Mouse (Mus musculus) CH12.LX (cell line): ENCODE data around the gene Asap3. TPM values are rescaled to one million over a fixed set of nuclear protein-coding genes. Genes with fewer than 3 reads are reported as not detected.

Experiments used
- DNase-seq: peaks from one replicate; pipeline ENCODE4 v3.0.0-alpha.2; 2013; ENCODE audit errors: extremely low read depth
- H3K27ac ChIP-seq: 2 replicates; pipeline ENCODE4 v1.5.1; 2012; ENCODE audit warnings: low read depth, mild to moderate bottlenecking, control low read depth, moderate library complexity; ENCODE audit not compliant: insufficient read depth
- H3K27me3 ChIP-seq: replicated peaks from 2 replicates; pipeline ENCODE3; 2012; ENCODE audit warnings: inconsistent platforms
- H3K36me3 ChIP-seq, 2 experiments: replicated peaks in 1 of 2; 2 replicates each; pipeline versions ENCODE3 to v1.6.1; 2012; ENCODE audit warnings: inconsistent platforms in 1 of 2, low read length in 1 of 2, mild to moderate bottlenecking in 1 of 2, mixed read lengths in 1 of 2, moderate library complexity in 1 of 2; ENCODE audit not compliant: control insufficient read depth in 1 of 2, insufficient read depth in 1 of 2
- H3K4me1 ChIP-seq, 2 experiments: 2 replicates each; pipeline ENCODE4 v1.6.1; 2012; ENCODE audit warnings: inconsistent platforms in 1 of 2, moderate library complexity in 1 of 2; ENCODE audit not compliant: insufficient read depth in 2 of 2, control insufficient read depth in 1 of 2
- H3K4me2 ChIP-seq: 2 replicates; pipeline ENCODE4 v1.6.1; 2012; ENCODE audit warnings: low read depth, mild to moderate bottlenecking, control low read depth; ENCODE audit not compliant: poor library complexity, insufficient read depth, severe bottlenecking
- H3K4me3 ChIP-seq, 3 experiments: fragments of 150-350 bp in 1 of 3; sonication (generic) in 1 of 3; replicated peaks in 1 of 3; 2 replicates each; pipeline versions ENCODE3 to v1.5.1; 2011 to 2012; ENCODE audit warnings: low read depth in 2 of 3, low read length in 2 of 3, mild to moderate bottlenecking in 2 of 3, moderate library complexity in 2 of 3, control low read depth in 1 of 3, improper control_type of control experiment in 1 of 3, inconsistent platforms in 1 of 3, mixed read lengths in 1 of 3; ENCODE audit not compliant: poor library complexity in 1 of 3
- H3K79me2 ChIP-seq: replicated peaks from 2 replicates; pipeline ENCODE4 v1.6.1; 2012; ENCODE audit warnings: mild to moderate bottlenecking, moderate library complexity; ENCODE audit not compliant: control insufficient read depth, poor library complexity, insufficient read depth, severe bottlenecking; ENCODE audit errors: extremely low read depth
- H3K9ac ChIP-seq: 2 replicates; pipeline ENCODE4 v1.6.1; 2012; ENCODE audit warnings: low read depth, mild to moderate bottlenecking, control low read depth, moderate library complexity; ENCODE audit not compliant: insufficient read depth
- H3K9me3 ChIP-seq: replicated peaks from 2 replicates; pipeline ENCODE3; 2012; ENCODE audit warnings: low read length, inconsistent platforms, mixed read lengths
- BHLHE40 ChIP-seq: IDR thresholded peaks from 2 replicates; pipeline ENCODE4 v1.6.1; 2011; ENCODE audit warnings: mild to moderate bottlenecking, low read depth, low read length, improper control_type of control experiment
- CHD1 ChIP-seq: IDR thresholded peaks from 2 replicates; pipeline ENCODE4 v1.6.1; 2012; ENCODE audit warnings: low read depth, low read length, improper control_type of control experiment, inconsistent platforms
- CHD2 ChIP-seq: IDR thresholded peaks from 2 replicates; pipeline ENCODE4 v1.6.1; 2011; ENCODE audit warnings: low read length, improper control_type of control experiment
- CTCF ChIP-seq, 2 experiments: IDR thresholded peaks in 1 of 2; conservative IDR thresholded peaks in 1 of 2; 2 replicates each; pipeline ENCODE4 v1.5.1; 2011 to 2012; ENCODE audit warnings: low read depth in 2 of 2, low read length in 2 of 2, improper control_type of control experiment in 1 of 2, inconsistent platforms in 1 of 2, mild to moderate bottlenecking in 1 of 2, moderate library complexity in 1 of 2
- E2F4 ChIP-seq: IDR thresholded peaks from 2 replicates; pipeline ENCODE4 v1.6.1; 2011; ENCODE audit warnings: low read depth, low read length, improper control_type of control experiment; ENCODE audit not compliant: insufficient replicate concordance
- ELF1 ChIP-seq: IDR thresholded peaks from 2 replicates; pipeline ENCODE4 v1.6.1; 2014; ENCODE audit warnings: low read depth, mild to moderate bottlenecking, inconsistent platforms, low read length, improper control_type of control experiment
- EP300 ChIP-seq: IDR thresholded peaks from 2 replicates; pipeline ENCODE4 v1.6.1; 2011; ENCODE audit warnings: low read length, improper control_type of control experiment
- ETS1 ChIP-seq: conservative IDR thresholded peaks from 2 replicates; pipeline ENCODE4 v1.6.1; 2012; ENCODE audit warnings: low read depth, mild to moderate bottlenecking, inconsistent platforms, low read length, improper control_type of control experiment, moderate library complexity
- GABPA ChIP-seq: IDR thresholded peaks from 2 replicates; pipeline ENCODE4 v1.6.1; 2012; ENCODE audit warnings: low read depth, low read length, improper control_type of control experiment, inconsistent platforms; ENCODE audit not compliant: insufficient replicate concordance
- HCFC1 ChIP-seq: IDR thresholded peaks from 2 replicates; pipeline ENCODE4 v1.6.1; 2012; ENCODE audit warnings: low read depth, mild to moderate bottlenecking, inconsistent platforms, low read length, improper control_type of control experiment
- IRF4 ChIP-seq: IDR thresholded peaks from 2 replicates; pipeline ENCODE4 v1.6.1; 2014; ENCODE audit warnings: low read depth, mild to moderate bottlenecking, inconsistent platforms, low read length, improper control_type of control experiment
- JUN ChIP-seq: IDR thresholded peaks from 2 replicates; pipeline ENCODE4 v1.6.1; 2011; ENCODE audit warnings: low read depth, mild to moderate bottlenecking, low read length, improper control_type of control experiment, moderate library complexity; ENCODE audit not compliant: insufficient read depth
- JUND ChIP-seq: conservative IDR thresholded peaks from 2 replicates; pipeline ENCODE4 v1.6.1; 2011; ENCODE audit warnings: low read depth, low read length, improper control_type of control experiment
- KAT2A ChIP-seq: IDR thresholded peaks from 2 replicates; pipeline ENCODE4 v1.6.1; 2012; ENCODE audit warnings: low read length, improper control_type of control experiment, inconsistent platforms; ENCODE audit not compliant: insufficient replicate concordance
- MAFK ChIP-seq: IDR thresholded peaks from 2 replicates; pipeline ENCODE4 v1.6.1; 2011; ENCODE audit warnings: low read length, improper control_type of control experiment; ENCODE audit not compliant: insufficient replicate concordance
- MAX ChIP-seq: IDR thresholded peaks from 2 replicates; pipeline ENCODE4 v1.6.1; 2011; ENCODE audit warnings: low read length, improper control_type of control experiment
- MAZ ChIP-seq: IDR thresholded peaks from 2 replicates; pipeline ENCODE4 v1.6.1; 2012; ENCODE audit warnings: low read depth, mild to moderate bottlenecking, inconsistent platforms, low read length, improper control_type of control experiment, moderate library complexity
- MEF2A ChIP-seq: IDR thresholded peaks from 2 replicates; pipeline ENCODE4 v1.6.1; 2014; ENCODE audit warnings: low read depth, mild to moderate bottlenecking, inconsistent platforms, low read length, improper control_type of control experiment, borderline replicate concordance
- MXI1 ChIP-seq: IDR thresholded peaks from 2 replicates; pipeline ENCODE4 v1.6.1; 2011; ENCODE audit warnings: mild to moderate bottlenecking, low read depth, low read length, improper control_type of control experiment
- MYC ChIP-seq: IDR thresholded peaks from 2 replicates; pipeline ENCODE4 v1.6.1; 2011; ENCODE audit warnings: low read depth, mild to moderate bottlenecking, improper control_type of control experiment, low read length
- NELFE ChIP-seq: IDR thresholded peaks from 2 replicates; pipeline ENCODE4 v1.6.1; 2011; ENCODE audit warnings: low read depth, low read length, improper control_type of control experiment
- NRF1 ChIP-seq: IDR thresholded peaks from 2 replicates; pipeline ENCODE4 v1.6.1; 2014; ENCODE audit warnings: low read depth, mild to moderate bottlenecking, inconsistent platforms, low read length, improper control_type of control experiment, moderate library complexity
- PAX5 ChIP-seq: IDR thresholded peaks from 2 replicates; pipeline ENCODE4 v1.6.1; 2012; ENCODE audit warnings: low read length, inconsistent platforms, mixed read lengths
- POLR2A ChIP-seq: IDR thresholded peaks from 2 replicates; pipeline ENCODE4 v1.6.1; 2011; ENCODE audit warnings: low read depth, mild to moderate bottlenecking, improper control_type of control experiment, low read length
- POLR2AphosphoS2 ChIP-seq: IDR thresholded peaks from 2 replicates; pipeline ENCODE4 v1.6.1; 2011; ENCODE audit warnings: low read depth, low read length, improper control_type of control experiment
- RAD21 ChIP-seq: IDR thresholded peaks from 2 replicates; pipeline ENCODE4 v1.6.1; 2011; ENCODE audit warnings: low read depth, mild to moderate bottlenecking, low read length, improper control_type of control experiment, moderate library complexity
- RCOR1 ChIP-seq: conservative IDR thresholded peaks from 2 replicates; pipeline ENCODE4 v1.6.1; 2012; ENCODE audit warnings: low read depth, mild to moderate bottlenecking, inconsistent platforms, low read length, improper control_type of control experiment
- SIN3A ChIP-seq: IDR thresholded peaks from 2 replicates; pipeline ENCODE4 v1.6.1; 2012; ENCODE audit warnings: low read length, improper control_type of control experiment, inconsistent platforms
- SMC3 ChIP-seq: IDR thresholded peaks from 2 replicates; pipeline ENCODE4 v1.6.1; 2011; ENCODE audit warnings: low read depth, low read length, improper control_type of control experiment
- TBP ChIP-seq: conservative IDR thresholded peaks from 2 replicates; pipeline ENCODE4 v1.6.1; 2011; ENCODE audit warnings: low read depth, low read length, improper control_type of control experiment
- TCF12 ChIP-seq: IDR thresholded peaks from 2 replicates; pipeline ENCODE4 v1.6.1; 2014; ENCODE audit warnings: low read depth, mild to moderate bottlenecking, inconsistent platforms, low read length, improper control_type of control experiment
- UBTF ChIP-seq: IDR thresholded peaks from 2 replicates; pipeline ENCODE4 v1.6.1; 2012; ENCODE audit warnings: low read depth, mild to moderate bottlenecking, inconsistent platforms, low read length, improper control_type of control experiment, moderate library complexity
- USF1 ChIP-seq: IDR thresholded peaks from 2 replicates; pipeline ENCODE4 v1.6.1; 2014; ENCODE audit warnings: low read depth, mild to moderate bottlenecking, inconsistent platforms, low read length, improper control_type of control experiment
- USF2 ChIP-seq: conservative IDR thresholded peaks from 2 replicates; pipeline ENCODE4 v1.6.1; 2011; ENCODE audit warnings: low read depth, low read length, improper control_type of control experiment
- ZC3H11A ChIP-seq: IDR thresholded peaks from 2 replicates; pipeline ENCODE4 v1.6.1; 2012; ENCODE audit warnings: low read depth, mild to moderate bottlenecking, inconsistent platforms, low read length, improper control_type of control experiment
- ZKSCAN1 ChIP-seq: IDR thresholded peaks from 2 replicates; pipeline ENCODE4 v1.6.1; 2012; ENCODE audit warnings: low read depth, inconsistent platforms, low read length, improper control_type of control experiment, borderline replicate concordance
- ZMIZ1 ChIP-seq: IDR thresholded peaks from 2 replicates; pipeline ENCODE4 v1.6.1; 2012; ENCODE audit warnings: low read depth, mild to moderate bottlenecking, inconsistent platforms, low read length, improper control_type of control experiment
- ZNF384 ChIP-seq: IDR thresholded peaks from 2 replicates; pipeline ENCODE4 v1.6.1; 2012; ENCODE audit warnings: low read depth, low read length, improper control_type of control experiment, inconsistent platforms
- dilution Hi-C: fragments of 300-500 bp; cut with MboI; formaldehyde crosslinking; loops from 2 replicates; pipeline ENCODE4 v1.14.3; 2020; ENCODE audit warnings: low sequenced_read_pairs; ENCODE audit not compliant: extremely low pct_unique_long_range_greater_than_20kb, extremely low pct_ligation_motif_present
- in situ Hi-C: fragments of 300-500 bp; cut with MboI; formaldehyde crosslinking; loops from 3 replicates; pipeline ENCODE4 v1.14.3; 2019; ENCODE audit warnings: low sequenced_read_pairs, low pct_ligation_motif_present, low pct_unique_long_range_greater_than_20kb, mixed read lengths
- polyA plus RNA-seq: library from polyadenylated mRNA; unstranded; fragments of >175 nt; gene quantifications from 2 replicates; pipeline ENCODE4 v1.2.1, GENCODE M21; 2012; ENCODE audit warnings: low read depth; ENCODE audit not compliant: insufficient read length
- total RNA-seq, 2 experiments: library from RNA; depleted of rRNA; stranded (reverse); fragments of 300-350 nt in 1 of 2; fragments of >200 nt in 1 of 2; gene quantifications; 2 replicates each; pipeline ENCODE4 v1.2.3; 2012 to 2014

Asap3 gene
- total and polyA plus RNA-seq, 3 experiments = 0.07 to 0.08 TPM; not detected in 1

DNA sequence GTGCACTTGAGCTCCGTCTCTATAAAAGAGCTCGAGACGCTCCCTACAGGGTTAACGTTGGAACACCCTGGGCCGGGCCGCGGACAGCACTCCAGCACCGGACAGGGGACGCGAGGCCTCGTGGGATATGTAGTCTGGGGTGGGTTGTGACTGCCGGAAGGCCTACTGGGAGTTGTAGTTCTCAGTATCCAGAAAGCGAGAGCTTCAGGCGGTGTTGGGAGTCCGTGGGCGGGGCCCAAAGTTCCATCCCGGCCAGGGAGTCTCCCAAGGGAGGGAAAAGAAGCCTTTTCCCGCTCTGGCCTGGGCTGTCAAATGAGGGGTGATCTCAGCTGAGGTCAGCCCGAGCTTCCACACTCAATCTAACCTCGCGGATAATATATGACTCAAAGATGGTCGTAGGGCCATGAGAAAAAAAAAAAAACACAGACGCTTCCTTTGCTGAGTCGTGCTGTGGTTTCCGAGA, 79.2 kb downstream of the Asap3 start:
- Histone ChIP-seq H3K27ac (no peak overlapping the region; the same call in 1 of the 2 replicates), H3K4me3 (peak overlapping the region; percentile 49 to 88 (median 85)), H3K4me1 (peaks cover 0 to 18% of the 10 kb centered on the region in 2 experiments; a peak in 2 of 4 replicates), H3K27me3 (peaks cover 12% of the 10 kb centered on the region), H3K36me3 (peaks cover 17 to 29% of the 10 kb centered on the region in 2 experiments), H3K9ac (peak overlapping the region; percentile 89), H3K79me2 (no peaks in the 10 kb centered on the region)
- dilution Hi-C loops = no loop called here
- peak; percentile 94 for DNase-seq
- TF ChIP-seq GABPA = peak; percentile 78; the same call in 1 of the 2 replicates
- no peak for TF ChIP-seq CHD1
- no peak for TF ChIP-seq USF1
- no peak for TF ChIP-seq POLR2AphosphoS2
- 0 out of 2 replicates have a peak, but pooled peaks have one; percentile 35 for TF ChIP-seq TBP
- TF ChIP-seq ZMIZ1 = no peak
- no peak; the same call in none of the 2 replicates for TF ChIP-seq RAD21
- TF ChIP-seq ZKSCAN1 = no peak
- no peak for TF ChIP-seq SIN3A
- TF ChIP-seq UBTF = no peak
- TF ChIP-seq POLR2A = peak; percentile 60; the same call in 1 of the 2 replicates
- TF ChIP-seq HCFC1 = peak; percentile 87
- TF ChIP-seq JUND = no peak
- TF ChIP-seq TCF12 = no peak
- TF ChIP-seq SMC3 = no peak
- no peak for TF ChIP-seq JUN
- no peak for TF ChIP-seq CHD2
- no peak for TF ChIP-seq ZC3H11A
- peak; percentile 32; the same call in 1 of the 2 replicates for TF ChIP-seq BHLHE40
- 0 out of 2 replicates have a peak, but pooled peaks have one; percentile 2 for TF ChIP-seq MAZ
- peak; percentile 95; the same call in 1 of the 2 replicates for TF ChIP-seq KAT2A
- TF ChIP-seq IRF4 = peak; percentile 61; the same call in 1 of the 2 replicates
- TF ChIP-seq ZNF384 = peak; percentile 65; the same call in 1 of the 2 replicates
- no peak for TF ChIP-seq E2F4
- peak; percentile 83 for TF ChIP-seq ELF1
- TF ChIP-seq MAFK = no peak
- TF ChIP-seq MYC = no peak
- 0 out of 4 replicates have a peak, but pooled peaks of 1 of the 2 experiments have one; percentile 8 for TF ChIP-seq CTCF (conservative IDR thresholded peaks at IDR 0.05 in 1 of 2, IDR thresholded peaks at IDR 0.05 in 1 of 2; ENCODE audit: low read depth in 2 of 2, low read length in 2 of 2)
- no peak for TF ChIP-seq PAX5
- TF ChIP-seq NRF1 = no peak; the same call in 1 of the 2 replicates
- no peak for TF ChIP-seq MEF2A
- TF ChIP-seq EP300 = no peak
- no peak for TF ChIP-seq MXI1
- TF ChIP-seq NELFE = peak; percentile 22; the same call in 1 of the 2 replicates
- TF ChIP-seq USF2 = no peak; the same call in 1 of the 2 replicates
- TF ChIP-seq ETS1 = no peak
- no peak for TF ChIP-seq RCOR1
- TF ChIP-seq MAX = peak; percentile 46; the same call in 1 of the 2 replicates
- TF ChIP-seq, all 38 proteins: peak for 13
- Histone ChIP-seq H3K9me3 (peaks cover 11% of the 10 kb centered on the region), H3K4me2 (peak overlapping the region; percentile 86)
- in situ Hi-C loops = no loop called here
